Mouse (Mus musculus) gonadal fat pad, adult 2 months (tissue): Measurements from ENCODE around the gene Aasdhppt. TPM values are rescaled to one million over a fixed set of nuclear protein-coding genes. Genes with fewer than 3 reads are reported as not detected.

ENCODE experiments used
- DNase-seq: peaks from one replicate; pipeline ENCODE4 v3.0.0-alpha.2; 2012; ENCODE audit warnings: low read depth
- polyA plus RNA-seq: library from polyadenylated mRNA; depleted of rRNA; stranded (reverse); fragments of >200 nt; gene quantifications from 2 replicates; pipeline ENCODE4 v1.2.3, GENCODE M21; 2012; rRNA removed

Aasdhppt gene
- polyA plus RNA-seq = 3.9 and 5.5 TPM in 2 replicates

DNA sequence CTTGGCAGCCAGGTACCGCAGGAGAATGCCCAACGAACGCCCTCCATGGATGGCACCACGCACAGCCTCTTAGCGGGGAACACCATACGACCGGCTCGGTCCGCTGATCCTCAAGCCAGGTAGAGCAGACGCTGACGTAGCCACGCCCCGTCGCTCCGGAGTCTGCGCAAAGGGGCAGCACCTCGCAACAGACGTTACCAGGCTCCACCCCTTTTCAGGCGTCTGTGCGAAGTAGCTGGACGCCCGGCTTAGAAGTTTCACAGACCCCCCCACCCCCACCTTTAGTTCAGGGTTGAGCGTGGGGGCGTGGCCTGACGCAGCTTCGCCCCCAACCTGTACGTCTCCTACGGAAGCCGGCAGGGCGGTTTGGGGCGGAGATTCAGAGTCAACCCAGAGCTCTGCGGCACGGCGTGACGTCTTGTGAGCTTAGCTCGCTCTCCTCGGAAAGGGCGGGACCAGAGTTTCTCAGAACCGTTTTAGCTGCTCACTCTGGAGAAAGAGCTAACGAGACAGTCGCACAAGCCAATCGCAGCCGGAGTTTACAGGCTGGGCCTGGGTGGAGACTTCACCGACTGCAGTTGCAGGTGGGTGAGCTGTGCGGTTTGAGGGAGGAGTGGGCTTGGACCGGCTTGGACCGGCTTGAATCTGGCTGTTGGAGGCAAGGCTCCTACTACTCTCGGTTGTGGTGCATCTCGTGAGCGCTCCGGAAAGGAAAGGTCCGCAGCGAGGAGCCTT is at the start of gene Aasdhppt, which contains the start of gene Kbtbd3:
Aasdhppt (minus strand) TSS at position 121 of the 735 bp plus-strand sequence.
Kbtbd3 (plus strand) TSS at position 483 of the 735 bp plus-strand sequence.
- peak; percentile 99 for DNase-seq

DNA sequence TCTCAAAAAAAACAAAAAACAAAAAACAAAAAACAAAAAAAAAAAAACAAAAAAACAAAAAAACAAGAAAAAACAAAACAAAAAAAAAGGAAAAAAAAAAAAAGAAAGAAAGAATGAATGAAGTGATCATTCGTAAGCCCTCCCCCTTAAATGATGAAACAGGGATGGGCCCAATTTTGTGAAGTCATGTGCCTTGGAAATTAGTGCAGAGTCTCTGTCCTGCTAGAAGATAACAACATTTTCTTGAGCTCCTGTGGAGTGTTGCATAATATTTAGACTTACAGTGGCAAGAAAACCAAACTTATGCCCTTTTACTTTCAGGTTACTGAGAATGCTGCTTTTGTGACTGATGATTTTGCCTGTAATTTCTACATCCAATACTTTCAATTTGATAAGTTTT is 43.9 kb upstream of the Aasdhppt start:
- DNase-seq = no peak

DNA sequence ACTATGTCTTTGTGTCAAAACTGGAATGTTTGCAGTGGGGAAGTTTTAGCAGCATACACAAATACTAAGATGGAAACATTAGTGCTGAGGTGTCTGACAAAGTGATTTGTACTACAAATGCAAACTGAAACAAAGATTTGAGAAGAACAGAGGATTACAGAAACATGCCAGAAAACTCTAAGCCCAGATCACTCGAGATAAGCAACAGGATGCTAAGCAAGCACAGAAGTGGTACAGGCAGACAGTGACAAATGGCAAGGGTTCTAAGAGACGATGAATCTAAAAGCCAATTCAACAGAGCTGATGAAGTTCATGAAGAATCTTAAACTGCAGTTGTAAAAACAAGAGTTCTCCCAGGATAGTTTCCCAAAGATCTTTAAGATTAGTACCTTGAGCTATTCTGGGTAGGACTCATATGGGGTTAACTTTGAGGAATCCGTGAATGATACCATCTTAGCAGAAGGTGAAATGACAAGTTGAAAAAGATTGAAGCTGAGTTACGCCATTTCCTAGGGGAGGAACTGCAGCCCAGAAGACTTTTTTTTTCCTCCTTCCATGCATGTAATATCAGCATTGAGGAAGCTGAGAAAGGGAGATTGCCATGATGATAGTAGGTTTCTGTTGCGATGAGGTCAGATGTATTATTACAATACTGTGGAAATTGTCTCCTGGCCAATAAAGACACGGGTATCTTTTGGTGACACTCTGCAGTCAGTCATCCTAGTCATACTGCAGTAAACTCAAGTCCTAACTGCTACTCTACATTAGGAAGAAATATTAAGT is 9.9 kb upstream of the Aasdhppt start:
- DNase-seq = no peak

DNA sequence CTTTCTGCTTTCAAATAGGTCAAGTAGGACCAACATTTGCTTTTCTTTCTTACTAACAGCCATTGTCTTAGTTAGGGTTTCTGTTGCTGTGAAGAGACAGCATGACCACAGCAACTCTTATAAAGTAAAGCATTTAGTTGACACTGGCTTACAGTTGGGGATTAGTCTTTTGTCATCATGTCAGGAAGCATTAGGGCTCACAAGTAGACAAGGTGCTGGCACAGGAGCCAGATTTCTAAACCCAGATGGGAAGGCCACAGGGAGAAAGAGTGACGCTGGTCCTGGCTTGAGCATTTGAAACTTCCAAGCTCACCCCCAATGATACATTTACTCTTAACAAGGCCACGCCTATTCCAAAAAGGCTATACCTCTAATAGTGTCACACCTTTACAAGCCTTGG is 6.5 kb upstream of the Aasdhppt start:
- no peak for DNase-seq

DNA sequence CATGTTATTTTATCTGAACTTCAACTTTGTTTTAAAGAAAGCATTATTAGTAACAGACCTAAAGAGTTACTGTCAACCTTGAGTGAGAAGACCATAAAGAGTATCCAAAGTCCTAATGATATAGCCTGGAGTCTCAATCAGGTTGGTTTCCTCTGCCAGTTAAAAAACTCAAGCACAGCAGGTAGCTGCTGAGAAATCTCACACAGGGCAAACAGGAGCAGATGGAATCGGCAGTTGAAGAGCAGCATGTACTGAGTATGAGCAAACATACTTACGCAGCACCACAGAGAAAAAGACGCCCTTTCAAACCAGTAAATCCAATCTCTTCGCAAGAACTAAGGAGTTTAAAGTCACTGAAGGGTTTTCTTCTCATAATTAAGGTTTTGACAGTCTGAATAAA is 4.7 kb upstream of the Aasdhppt start:
- DNase-seq = no peak

DNA sequence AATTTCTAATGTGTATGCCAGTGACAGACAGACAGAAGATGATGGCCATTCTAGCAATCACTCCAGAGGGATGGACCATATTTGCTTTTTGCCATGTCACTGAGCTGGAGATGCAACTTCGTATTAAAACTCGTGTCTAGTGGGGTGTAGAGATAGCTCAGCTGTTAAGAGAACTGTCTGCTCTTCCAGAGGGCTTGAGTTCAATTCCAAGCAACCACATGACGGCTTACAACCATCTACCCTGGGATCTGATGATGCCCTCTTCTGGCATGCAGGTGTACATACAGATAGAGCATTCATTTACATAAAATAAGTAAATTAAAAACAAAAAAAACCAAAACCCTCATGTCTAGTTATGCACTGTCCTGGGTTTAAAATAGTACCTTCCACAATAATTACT is 1.9 kb upstream of the Aasdhppt start:
- DNase-seq = no peak

DNA sequence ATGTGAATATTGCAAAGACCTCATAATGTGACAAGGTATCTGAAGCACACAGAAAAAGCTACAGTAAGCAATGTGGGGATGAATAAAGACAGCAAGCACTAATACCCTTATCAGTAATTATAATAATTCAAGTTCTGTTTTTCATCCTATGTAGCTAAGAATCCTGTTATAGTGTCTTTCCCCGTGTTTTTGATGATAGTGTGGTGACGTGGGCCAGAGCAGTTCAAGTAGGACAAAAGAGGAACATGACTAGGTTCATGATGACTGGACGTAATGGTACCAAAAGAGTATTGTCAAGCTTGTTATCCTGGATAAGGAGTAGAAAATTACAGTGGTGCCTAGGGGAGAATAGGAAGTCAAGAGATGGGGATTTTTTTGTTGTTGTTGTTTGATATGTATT is 1.4 kb upstream of the Aasdhppt start:
- no peak for DNase-seq

DNA sequence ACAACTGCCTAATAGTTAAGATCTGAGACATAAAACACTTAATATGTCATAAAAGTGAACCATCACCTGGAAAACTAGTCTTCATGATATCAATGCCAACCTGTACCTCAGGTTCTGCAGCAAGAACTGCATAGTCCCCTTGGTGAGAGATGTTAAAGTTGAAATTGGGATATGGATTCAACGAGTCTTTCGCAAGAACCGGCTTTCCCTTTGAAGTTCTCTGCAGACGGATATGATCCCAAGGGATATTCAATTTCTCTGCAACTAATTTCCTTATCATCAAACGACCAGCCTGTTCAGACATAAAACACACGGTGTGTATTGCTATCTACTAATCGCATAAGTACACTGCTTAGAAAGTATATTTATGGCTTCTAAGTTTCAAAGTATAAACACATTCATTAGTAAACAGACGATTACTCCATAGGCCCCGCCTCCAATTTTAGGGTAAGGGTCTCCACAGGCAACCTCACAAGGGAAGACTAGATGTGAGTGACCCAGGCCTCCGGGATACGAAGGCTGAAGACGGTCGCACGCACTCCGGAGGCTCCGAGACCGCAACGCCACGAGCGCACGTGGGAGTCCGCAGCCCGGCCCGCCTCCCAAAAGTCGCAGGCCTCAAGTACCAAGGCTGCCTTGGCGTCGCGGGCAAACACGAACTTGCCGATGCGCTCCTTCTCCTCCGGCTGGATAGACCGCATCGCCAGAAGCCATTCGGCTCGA is 482 bp downstream of the Aasdhppt start:
- DNase-seq = peak; percentile 26

DNA sequence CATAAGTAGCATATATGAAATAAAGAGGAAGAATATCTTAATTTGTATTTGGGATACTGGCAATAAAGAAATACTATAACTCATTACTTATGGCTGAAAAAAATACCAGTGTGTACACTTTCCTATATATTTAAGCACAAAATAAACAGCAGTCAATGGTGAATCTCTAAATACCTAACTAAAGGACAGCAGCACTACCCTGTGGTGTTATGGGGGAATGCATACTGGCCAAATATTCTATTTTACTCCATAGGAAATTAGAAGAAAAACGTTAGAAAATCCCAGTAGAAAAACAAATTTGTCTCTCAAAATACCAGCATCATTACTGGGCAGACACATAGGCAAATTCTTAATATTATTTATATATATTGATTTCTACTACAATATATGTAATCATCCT is 4.4 kb downstream of the Aasdhppt start:
- DNase-seq = no peak

DNA sequence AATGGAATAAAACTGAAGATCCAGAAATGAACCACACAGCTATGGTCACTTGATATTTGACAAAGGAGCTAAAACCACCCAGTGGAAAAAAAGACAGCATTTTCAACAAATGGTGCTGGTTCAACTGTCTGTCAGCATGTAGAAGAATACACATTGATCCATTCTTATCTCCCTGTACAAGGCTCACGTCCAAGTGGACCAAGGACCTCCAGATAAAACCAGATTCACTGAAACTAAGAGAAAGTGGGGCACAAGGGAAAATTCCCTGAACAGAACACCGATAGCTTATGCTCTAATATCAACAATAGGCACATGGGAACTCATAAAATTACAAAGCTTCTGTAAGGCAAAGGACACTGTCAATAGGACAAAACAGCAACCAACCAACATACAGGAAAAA is 8.8 kb downstream of the Aasdhppt start:
- DNase-seq = no peak

DNA sequence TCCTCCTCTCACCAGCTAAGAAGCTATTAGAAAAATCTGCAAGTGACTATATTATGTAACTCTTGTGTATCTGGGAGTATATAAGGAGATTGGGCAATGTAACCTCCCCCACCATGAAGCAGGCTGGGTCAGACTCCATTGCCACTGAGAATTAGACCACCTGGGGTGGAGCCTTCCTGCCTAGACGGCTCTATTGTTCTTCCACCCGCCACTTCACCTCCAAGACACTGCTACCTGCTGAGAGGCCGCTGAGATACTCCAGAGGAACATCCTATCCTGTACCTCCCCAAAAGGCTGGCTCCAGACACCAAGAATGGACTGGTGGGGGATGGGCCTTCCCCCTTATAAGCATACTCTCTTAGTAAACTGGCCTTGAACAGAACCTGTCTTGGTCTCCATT is 25.4 kb downstream of the Aasdhppt start:
- DNase-seq = no peak

DNA sequence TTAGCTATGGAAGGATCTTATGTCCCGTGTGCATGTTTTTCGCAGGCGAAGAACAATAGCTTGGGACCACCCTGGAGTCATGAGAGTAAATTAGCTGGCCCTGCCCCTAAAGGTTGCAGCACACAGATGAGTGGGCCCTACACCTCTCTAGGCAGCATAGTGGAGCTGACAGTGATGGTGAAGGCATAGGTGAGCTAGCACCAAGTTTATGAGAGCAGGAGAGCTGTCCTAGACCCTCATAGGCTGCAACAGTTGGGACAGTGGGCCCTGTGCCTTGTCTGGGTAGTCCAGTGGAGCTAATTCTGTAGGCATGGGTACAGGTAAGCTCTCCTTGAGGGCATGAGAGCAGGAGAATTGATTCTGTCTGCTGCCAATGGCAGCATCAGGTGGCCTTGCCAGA is 42.4 kb downstream of the Aasdhppt start:
- DNase-seq = no peak

DNA sequence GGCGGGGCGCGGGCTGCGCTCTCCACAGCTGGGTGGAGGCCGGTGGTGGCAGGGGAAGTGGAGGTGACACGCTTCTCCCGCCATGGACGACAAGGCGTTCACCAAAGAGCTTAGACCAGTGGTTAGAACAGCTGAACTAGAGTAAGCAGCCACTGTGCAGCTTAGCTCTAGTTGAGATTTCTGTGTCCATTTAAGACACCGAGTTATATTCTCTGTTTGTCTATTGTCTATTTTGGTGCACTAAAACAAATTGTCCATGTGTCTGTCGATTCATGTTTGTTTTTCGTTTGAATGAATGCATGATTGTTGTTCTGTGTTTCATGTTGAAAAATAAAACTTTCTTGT is 48.6 kb downstream of the Aasdhppt start:
- DNase-seq = no peak

DNA sequence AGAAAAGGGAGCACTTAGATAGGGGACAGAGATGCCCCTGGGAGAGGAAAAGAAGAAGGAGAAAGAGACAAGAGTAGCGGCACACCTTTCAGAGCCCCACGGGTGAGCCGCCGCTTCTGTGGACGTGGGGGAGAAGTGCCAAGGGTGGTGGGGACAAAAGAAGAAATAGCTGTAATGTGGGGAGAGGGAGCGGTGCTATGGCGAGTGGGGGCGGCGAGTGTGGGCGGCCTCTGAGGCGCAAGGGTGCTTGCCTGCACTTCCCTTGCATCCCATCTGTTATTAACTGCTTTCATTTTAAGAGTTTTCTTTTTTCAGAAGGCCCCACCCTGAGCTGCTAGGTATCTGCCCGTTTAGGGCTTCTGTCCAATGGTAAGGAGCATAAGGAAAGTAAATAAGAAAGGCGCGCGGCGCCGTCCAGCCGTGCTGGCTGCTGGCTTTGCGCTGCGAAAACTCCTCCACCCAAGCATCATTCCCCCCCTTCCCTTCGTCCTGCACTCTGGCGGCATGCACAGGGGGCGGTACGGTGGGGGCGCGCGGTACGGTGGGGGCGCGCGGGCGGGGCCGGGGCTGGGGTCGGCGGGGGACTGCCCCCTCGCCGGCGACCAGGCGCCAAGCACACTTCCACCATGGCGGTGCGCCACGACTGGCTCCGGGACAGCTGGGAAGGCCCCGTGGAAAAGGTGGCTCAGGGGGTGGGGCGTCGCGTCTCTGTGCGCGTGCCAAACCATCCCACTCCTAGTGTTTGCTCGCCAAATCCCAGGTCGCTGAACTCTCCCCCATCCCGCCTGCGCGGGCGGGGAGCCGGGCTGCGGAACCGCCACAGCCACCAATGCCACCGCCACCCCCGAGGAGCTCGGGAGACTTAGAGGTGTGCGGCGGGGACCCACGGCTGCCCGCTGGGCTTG is 49.2 kb downstream of the Aasdhppt start:
- DNase-seq = no peak

DNA sequence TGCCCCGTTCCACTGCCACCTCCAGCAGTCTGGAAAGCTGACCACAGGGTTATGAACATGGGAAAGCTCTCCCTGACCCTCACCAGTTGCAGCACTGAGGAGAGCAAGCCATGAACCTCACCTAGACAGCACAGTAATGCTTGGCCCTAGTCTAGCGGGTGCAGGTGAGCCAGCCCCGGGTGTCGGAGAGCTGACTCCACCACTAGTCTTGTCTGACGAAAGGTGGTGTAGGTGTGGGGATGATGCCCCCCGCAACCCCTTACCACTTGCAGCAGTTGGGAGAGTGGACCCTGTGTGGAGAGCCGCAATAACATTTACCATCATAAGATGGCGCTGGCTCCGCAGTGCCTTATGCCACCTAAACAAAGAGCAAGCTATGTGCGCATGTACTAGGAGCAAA is 50.2 kb downstream of the Aasdhppt start:
- DNase-seq = no peak

Other genes starting within 250 kb of the Aasdhppt start
- 0.70 and 0.82 TPM in 2 replicates for gene Kbtbd3, start 362 bp upstream of the Aasdhppt start, polyA plus RNA-seq
- gene Msantd4, start 67.1 kb upstream of the Aasdhppt start, polyA plus RNA-seq = 5.5 and 7.4 TPM in 2 replicates